Mouse (Mus musculus) gastrocnemius, postnatal 14 days (tissue): Measurements from ENCODE around the gene Gns. TPM values are rescaled to one million over a fixed set of nuclear protein-coding genes. Genes with fewer than 3 reads are reported as not detected.
"Not testable (repeated sequence)": the region's sequence is repeated elsewhere in the genome, so short reads cannot be mapped to it uniquely, and the experiment has no call there.

Experiments used
- DNase-seq: peaks from one replicate; pipeline ENCODE4 v3.0.0; 2021; ENCODE audit warnings: mixed read lengths
- intact Hi-C: fragments of 180-260 bp; cut with DNase I; formaldehyde crosslinking; loops from one replicate; pipeline ENCODE4 v1.15.1; 2025; ENCODE audit warnings: low total_unique reads
- long read RNA-seq, 2 experiments: library from polyadenylated mRNA; stranded (forward); transcript quantifications; one replicate each; pipeline ENCODE4 v2.0.0; 2021
- total RNA-seq, 2 experiments: library from RNA; stranded (reverse); gene quantifications; 2 replicates each; pipeline ENCODE4 v1.2.3; 2021

Gns gene
- total RNA-seq, result 10 to 100 TPM; 35.4 to 36.9 TPM
- long read RNA-seq, experiment 1, transcript Gns-201 (14 exons, 3,855 nt), result major isoform, 28 of 37 reads
- long read RNA-seq, experiment 1, partial matches to known transcripts, result 6 of 37 reads
- long read RNA-seq, experiment 1, other reads (novel, unspliced or antisense), result 3 of 37 reads
- long read RNA-seq, experiment 2, transcript Gns-201 (14 exons, 3,855 nt), result major isoform, 45 of 56 reads
- long read RNA-seq, experiment 2, partial matches to known transcripts, result 10 of 56 reads
- long read RNA-seq, experiment 2, other reads (novel, unspliced or antisense), result 1 of 56 reads

GRCm38 (mm10) chr10:121364801-121365564 lies at the start of gene Gns:
Gene Gns (plus strand): TSS chr10:121365090.
- intact Hi-C loops, result no loop called here
- peak; percentile 92 for DNase-seq

GRCm38 (mm10) chr10:121315321-121316283 lies 49.3 kb upstream of the Gns start:
- intact Hi-C loops, result no loop called here
- no peak for DNase-seq

GRCm38 (mm10) chr10:121316361-121316760 lies 48.5 kb upstream of the Gns start:
- DNase-seq, result no peak
- intact Hi-C loops, result no loop called here

GRCm38 (mm10) chr10:121318397-121318950 lies 46.4 kb upstream of the Gns start:
- intact Hi-C loops, result no loop called here
- DNase-seq, result no peak

GRCm38 (mm10) chr10:121323493-121323892 lies 41.4 kb upstream of the Gns start:
- no peak for DNase-seq
- intact Hi-C loops, result no loop called here

- intact Hi-C loops, result no loop called here
- DNase-seq, result no peak
These were observed 38.7 kb upstream of the Gns start for GRCm38 (mm10) chr10:121326167-121326566.

- DNase-seq, result no peak
- intact Hi-C loops, result no loop called here
These were observed 35.3 kb upstream of the Gns start for GRCm38 (mm10) chr10:121329586-121329985.

GRCm38 (mm10) chr10:121330940-121331339 lies 34.0 kb upstream of the Gns start:
- intact Hi-C loops, result no loop called here
- peak; percentile 60 for DNase-seq

- intact Hi-C loops, result no loop called here
- DNase-seq, result peak; percentile 46
These were observed 30.3 kb upstream of the Gns start for GRCm38 (mm10) chr10:121334576-121334975.

GRCm38 (mm10) chr10:121336536-121336935 lies 28.4 kb upstream of the Gns start:
- DNase-seq, intact Hi-C loops: not testable (repeated sequence)

- intact Hi-C loops, result no loop called here
- no peak for DNase-seq
These were observed 23.9 kb upstream of the Gns start for GRCm38 (mm10) chr10:121340754-121341593.

GRCm38 (mm10) chr10:121342260-121342659 lies 22.6 kb upstream of the Gns start:
- DNase-seq, result no peak
- intact Hi-C loops, result no loop called here

- intact Hi-C loops, result no loop called here
- no peak for DNase-seq
These were observed 21.0 kb upstream of the Gns start for GRCm38 (mm10) chr10:121343867-121344266.

GRCm38 (mm10) chr10:121349244-121349643 lies 15.6 kb upstream of the Gns start:
- no peak for DNase-seq
- intact Hi-C loops, result no loop called here

GRCm38 (mm10) chr10:121350357-121351065 lies 14.4 kb upstream of the Gns start:
- no peak for DNase-seq

GRCm38 (mm10) chr10:121351066-121351581 lies 13.8 kb upstream of the Gns start, which contains the start of gene Tbc1d30:
Gene Tbc1d30 (minus strand): TSS chr10:121351278.
- intact Hi-C loops, result no loop called here
- peak; percentile 53 for DNase-seq

More at GRCm38 (mm10) chr10:121350357-121351065, 14.4 kb upstream of the Gns start:
- intact Hi-C loops, result no loop called here

GRCm38 (mm10) chr10:121351692-121352290 lies 13.1 kb upstream of the Gns start:
- intact Hi-C loops, result no loop called here
- DNase-seq, result no peak
